Mouse (Mus musculus): ENCODE data around the gene Slc36a1. TPM values are rescaled to one million over a fixed set of nuclear protein-coding genes. Genes with fewer than 3 reads are reported as not detected.

Gene Slc36a1
- total RNA-seq (2023), result 10 to 100 TPM; 28.0 to 29.5 TPM

GRCm38 (mm10) chr11:55204159-55204596 is at the start of gene Slc36a1:
TSS of gene Slc36a1 (plus strand) at chr11:55204350.

DNA sequence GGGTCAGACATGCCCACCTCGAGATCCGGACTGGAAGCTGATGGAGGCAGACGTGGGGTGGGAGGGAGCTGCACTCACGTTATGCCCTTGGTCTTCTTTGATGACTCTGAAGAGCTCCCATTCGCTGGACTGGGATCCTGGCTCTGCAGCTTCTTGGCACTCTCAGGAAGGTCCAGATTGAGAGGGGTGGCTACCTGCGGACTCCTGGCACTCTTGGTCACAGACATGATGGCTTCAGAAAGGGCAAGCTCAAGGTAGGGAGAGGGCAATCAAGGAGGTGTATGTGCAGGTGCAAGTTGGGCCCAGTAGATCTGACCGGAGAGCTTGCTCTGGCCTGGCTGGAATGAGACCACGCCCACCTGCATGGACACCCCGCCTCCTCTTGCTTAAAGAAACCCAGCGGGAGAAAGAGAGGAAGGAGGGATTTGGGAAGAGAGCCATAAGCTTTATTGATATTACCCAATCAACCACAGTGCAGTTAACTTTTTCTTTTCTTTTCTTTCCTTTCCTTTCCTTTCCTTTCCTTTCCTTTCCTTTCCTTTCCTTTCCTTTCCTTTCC is 19.3 kb upstream of the Slc36a1 start, which contains the start of gene Slc36a2:
TSS of gene Slc36a2 (minus strand) at position 345 of the 559 bp plus-strand sequence.

Other genes with a start within 250 kb of the Slc36a1 start
- gene Tnip1, start 241.4 kb upstream of the Slc36a1 start, total RNA-seq (2023), result 100 to 1,000 TPM; 169 to 173 TPM
- 100 to 1,000 TPM; 448 to 457 TPM for gene Anxa6, start 170.9 kb upstream of the Slc36a1 start, total RNA-seq (2023)
- 10 to 100 TPM; 38.7 to 41.7 TPM for gene Ccdc69, start 126.2 kb upstream of the Slc36a1 start, total RNA-seq (2023)
- 10 to 100 TPM; 65.3 to 72.2 TPM for gene Gm2a, start 106.2 kb upstream of the Slc36a1 start, total RNA-seq (2023)
- gene Slc36a3, start 52.6 kb upstream of the Slc36a1 start, total RNA-seq (2023), result not detected
- not detected for gene Slc36a2, start 19.3 kb upstream of the Slc36a1 start, total RNA-seq (2023)
- gene Fat2, start 132.2 kb downstream of the Slc36a1 start, total RNA-seq (2023), result under 1 TPM; 0.03 to 0.15 TPM
- not detected for gene Sparc, start 218.8 kb downstream of the Slc36a1 start, total RNA-seq (2023)